Mouse (Mus musculus) lung, adult 18-20 months (tissue): Measurements from ENCODE around the gene Slc10a1.

Source experiments
- DNase-seq, 2 experiments: peaks; one replicate each; pipeline ENCODE4 v3.0.0; 2022; ENCODE audit warnings: mixed read lengths in 2 of 2

Gene Slc10a1

DNA sequence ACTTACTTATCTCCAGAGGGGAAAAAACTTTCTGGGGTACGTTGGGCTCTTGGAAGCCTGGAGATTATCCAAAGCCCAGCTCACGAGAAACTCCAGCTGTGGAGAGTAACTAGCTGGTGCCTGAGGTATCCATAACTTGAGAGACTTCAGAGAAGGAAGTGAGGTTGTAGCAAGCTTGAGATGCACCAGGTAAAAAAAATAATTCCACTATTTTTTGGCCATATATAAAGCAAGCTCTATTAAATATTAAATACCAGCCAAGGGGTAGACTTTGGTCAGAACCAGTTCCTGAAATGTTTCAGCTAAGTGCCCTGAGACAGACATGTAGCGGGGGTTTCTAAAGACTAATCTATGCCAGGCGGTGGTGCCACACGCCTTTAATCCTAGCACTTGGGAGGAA, at the start of gene Slc10a1:
Gene Slc10a1, minus strand, starts transcription at position 101 of the 400 bp plus-strand sequence.
- no peak for DNase-seq

DNA sequence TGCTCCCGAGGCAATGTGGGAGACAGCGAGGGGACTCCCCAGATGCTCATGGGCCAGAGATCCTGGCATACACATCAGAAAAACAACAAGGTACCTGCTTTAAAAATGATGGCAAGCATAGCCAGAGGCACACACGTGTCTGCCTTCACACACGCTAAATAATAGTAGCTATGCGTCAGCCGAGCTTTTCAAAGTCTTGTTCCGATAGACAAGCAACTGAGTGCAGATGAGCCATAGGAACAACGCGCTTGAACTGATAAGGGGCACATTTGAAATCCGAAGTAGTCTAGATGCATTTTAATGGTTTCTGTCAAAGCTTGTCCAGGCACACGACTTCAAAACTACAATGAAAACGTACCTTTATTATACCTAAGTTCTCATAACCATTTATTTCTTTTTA, 49.1 kb upstream of the Slc10a1 start:
- no peak for DNase-seq

DNA sequence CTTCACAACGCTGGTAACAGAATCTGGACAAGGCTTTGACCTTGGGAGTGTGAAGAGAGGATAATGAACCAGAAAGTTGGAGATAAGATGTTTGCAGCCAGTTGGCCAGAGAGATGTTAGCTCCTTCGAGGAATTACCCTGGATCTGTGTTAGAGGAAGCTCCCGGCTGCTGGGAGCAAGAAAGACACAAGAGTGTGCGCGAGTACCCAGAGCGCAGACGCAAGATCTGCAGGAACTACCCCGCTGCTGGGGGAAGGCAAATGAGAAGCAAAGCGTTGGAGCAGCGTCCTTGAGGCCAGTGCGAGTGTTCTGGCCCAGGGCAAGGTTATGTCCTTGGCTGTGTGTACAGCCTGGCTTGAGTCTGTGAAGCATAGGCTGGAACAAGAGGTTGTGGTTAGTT, 45.0 kb upstream of the Slc10a1 start:
- no peak for DNase-seq

DNA sequence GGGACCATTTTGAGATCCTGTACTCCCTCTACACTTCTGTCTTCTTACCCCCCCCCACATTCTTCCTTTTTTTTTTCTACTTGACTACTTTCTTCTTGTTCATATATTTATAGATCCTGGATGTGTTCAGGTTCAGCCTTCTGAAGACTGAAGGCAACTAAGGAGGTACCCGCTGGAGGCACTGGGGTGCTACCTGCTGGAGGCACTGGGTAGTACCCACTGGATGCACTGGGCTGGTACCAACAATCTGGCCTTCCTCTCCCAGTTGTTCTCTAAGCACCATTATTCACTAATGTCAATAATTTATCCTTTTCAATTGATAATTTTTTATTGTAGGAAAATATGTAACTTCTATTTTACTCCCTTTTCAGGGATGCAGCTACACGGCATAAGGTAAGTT, 43.5 kb upstream of the Slc10a1 start:
- DNase-seq: no peak

DNA sequence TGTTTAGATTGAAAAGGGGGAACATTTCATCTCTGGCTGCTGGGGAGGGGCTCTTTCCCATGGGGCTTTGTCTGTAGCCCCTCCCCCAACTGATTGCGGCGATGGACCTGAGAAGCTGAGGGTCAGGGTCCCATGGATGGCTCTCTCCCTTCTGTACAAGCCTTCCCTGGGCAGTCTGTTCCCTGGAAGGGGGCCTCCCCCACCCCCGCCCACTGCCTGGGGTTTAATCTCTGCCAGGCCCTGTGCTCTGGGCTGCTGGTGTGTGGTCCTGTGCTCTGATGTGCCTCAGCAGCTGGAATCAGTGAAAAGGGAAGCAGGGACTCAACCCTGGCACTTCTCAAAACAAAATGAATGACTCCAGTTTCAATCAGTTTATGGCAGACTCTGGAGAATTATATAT, 41.3 kb upstream of the Slc10a1 start:
- DNase-seq: no peak

DNA sequence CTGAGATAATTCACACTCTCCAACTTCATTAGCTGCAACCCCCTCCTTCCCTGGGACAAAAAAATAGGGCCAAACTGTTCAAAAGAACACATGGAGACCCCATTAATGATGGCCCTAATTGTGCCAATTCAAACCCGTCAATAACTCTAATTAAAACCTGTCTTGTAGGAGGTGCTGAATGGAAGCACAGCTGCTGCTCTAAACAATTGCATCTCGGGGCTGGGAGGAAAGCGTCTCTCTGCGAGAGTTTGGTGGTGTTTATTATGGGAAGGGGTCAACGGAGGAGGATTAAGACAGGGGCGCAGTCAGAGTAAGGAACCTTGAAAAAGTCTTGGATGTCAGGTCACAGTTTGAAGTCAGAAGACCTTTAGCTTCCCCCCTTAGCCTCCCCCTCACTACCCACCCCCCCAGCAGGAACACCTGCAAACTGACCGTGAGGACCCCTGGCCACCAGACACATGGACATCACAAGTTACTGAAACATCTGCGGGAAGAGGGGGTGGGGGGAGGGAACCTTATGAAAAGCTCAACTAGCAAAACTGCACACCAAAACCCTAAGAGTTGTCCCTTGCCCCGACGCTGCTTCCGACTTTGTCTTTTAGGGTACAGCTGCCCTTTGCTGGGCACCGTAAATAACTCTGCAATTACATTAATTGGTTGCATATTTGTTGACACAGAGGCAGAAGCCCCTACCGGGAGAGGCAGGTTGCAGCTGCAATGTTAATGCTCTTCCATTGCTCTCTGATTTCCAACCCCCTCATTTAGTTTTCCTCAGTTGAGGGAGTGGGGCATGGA, 34.5 kb upstream of the Slc10a1 start:
- no peak for DNase-seq

DNA sequence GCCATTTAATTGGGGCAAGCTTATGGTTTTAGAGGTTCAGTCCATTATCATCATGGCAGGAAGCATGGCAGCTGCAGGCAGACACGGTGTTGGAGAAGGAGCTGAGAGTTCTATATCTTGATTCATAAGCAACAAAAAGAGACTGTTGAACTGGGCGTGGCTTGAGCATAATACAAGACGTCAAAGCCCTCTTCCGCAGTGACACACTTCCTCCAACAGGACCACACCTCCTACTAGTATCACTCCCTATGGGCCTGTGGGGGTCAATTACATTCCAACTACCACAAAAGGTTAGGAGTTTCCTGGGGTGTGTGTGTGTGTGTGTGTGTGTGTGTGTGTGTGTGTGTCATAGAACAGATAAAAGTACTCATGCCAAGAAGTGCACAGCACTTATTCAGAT, 32.4 kb upstream of the Slc10a1 start:
- DNase-seq: no peak

DNA sequence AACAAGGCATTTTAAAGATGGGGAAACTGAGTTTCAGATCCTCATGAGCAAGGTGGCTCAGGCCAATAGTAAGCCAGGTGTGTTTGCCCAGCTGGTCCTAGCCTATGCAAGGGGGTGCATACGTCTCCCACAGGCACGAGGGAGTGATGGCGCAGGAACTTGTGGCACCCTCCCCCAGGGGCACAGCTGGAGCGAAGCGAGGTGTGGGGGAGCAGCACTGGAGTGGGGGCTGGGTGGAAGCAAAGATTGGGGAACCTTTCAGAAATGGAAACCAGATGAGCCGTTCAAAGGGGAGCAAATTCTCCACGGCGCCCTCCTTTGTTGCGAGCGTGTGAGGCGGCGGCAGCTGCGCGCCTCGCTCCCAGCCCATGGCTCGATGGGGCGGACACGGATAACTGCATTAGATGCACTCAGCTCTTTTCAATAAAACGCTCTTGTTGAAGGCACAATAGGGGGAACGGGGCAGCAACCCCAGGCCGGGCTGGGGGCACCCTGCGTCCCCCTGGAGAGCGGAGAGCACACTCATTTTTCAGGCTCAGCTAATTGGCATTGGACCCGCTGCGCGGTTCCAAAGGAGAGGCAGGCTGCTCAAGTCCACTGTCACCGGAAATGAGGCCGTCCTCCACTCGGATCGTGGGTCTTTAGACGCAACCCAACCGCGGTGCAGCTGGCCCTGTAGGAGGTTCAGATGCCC, 30.2 kb upstream of the Slc10a1 start:
- no peak for DNase-seq

DNA sequence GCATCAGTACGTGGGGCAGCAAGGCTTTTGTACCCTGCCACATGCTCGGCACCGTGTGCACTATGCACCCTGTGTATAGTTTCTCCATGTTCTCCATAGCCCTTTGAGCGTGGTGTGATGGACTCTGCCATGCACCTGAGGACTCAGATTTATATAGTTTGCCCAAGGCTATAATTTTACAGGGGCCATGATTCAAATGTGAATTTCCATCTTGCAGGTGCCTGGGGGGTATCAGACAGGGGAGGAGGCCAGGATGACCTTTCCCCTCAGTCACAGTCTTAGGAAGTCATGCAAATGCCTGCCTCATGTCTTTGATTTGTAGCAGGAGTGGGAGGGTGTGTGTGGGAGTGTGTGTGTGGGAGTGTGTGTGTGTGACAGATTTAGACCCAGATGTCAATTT, 29.1 kb upstream of the Slc10a1 start:
- DNase-seq: no peak

DNA sequence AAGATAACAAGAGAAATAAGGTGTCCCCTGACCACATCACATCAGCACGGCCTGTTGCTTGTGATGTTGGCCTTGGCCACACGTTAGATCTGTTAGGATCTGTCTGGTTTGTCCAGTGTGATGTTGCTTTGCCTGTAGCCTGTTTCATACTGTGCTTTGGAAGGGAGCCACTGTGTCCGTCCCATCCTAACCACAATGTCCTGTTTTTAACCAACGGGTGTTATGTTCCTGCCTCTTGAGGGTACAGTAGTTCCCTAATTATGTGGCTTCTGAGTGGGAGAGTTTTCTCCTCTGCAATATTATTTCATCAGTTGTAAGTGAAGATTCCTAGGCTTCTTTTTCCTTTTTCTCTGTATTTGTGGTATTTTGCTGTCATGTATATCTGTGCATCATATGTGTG, 26.8 kb upstream of the Slc10a1 start:
- no peak for DNase-seq

DNA sequence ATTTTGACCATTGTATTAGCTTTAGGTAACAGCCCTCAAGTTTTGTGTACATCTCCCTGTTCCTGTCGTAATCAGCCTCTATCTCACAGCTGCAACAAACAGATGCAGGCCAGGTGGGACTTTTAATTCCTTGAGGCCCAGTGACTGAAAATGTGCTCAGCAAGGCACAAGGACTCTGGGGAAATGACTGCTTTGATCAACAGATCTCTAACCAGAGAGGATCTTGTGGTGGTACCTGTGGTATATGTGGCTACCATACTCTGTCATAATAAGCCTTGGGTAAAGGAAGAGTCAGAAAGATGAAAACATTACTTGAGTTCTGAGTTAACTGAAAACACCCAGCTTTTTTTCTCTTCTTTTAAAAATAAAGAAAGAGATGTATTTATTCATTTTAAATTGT, 25.3 kb upstream of the Slc10a1 start:
- DNase-seq: no peak

DNA sequence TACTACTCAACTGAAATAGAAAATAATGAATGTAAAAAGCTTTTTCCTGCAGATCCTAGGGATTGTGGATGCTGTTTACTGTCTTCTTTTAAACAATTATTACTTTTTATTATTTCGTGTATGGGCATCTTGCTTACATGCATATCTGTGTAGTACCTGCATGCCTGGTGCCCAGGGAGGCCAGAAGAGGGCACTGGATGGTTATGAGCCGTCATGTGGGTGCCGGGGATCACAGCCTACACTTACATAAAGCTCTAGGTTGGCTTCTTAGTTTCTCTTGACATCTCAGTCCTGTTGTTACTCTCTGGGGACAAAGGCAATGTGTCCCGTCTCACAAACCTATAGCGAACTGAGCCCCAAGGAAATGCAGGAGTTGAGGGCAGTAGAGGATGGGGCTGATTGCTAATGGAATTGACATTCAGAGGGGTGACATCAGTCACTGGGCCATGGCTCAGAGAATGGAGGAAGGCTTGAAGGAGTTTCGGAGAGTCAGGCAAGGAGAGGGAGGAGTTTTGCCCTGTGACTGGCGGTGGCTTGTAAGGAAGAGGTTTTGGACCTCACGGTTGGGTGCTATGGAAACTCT, 24.1 kb upstream of the Slc10a1 start:
- DNase-seq: no peak

DNA sequence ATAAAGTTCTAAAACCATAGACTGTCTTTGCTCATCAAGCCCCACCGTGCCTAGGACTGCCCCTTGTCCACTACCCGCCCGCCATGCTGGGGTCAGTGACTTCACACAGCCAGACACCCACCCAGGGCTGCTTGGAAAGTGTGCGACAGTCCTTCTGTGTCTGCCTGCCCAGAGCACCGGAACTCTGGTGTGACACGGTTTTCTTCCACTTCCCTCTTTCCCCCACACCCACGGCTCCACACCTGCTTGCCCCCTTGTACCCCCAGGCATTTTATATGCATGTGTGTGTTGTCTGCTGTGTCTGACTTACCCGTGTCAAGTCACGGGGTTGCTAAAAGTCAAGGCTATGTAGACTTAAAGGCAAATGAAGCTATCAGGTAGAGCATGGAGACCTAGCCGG, 23.3 kb upstream of the Slc10a1 start:
- DNase-seq: no peak

DNA sequence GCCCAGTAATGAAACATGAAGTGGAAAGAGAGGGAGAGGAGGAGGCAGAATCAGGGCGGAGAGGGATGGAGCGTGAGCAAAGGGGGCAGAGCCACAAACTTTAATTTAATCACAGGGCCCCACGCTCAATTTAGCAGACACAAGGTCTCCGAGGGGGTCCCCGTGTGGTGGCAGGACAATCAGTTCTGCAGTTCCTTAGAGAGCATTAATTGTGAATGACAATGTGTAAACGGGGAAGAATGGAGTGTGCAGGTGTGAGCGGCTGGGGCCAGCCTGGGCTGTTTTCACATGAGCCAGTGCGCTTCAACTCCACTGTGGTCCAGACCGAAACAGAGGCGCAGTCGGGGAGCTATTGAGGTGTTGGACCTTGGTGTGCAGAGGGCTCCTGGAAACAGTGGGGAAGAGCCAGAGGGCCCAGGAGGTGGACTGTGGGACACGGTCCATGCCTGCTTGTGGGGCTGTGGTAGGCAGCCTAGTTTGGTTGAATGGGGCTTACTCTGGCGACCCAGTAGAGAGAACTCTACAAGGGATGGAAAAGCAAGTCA, 22.5 kb upstream of the Slc10a1 start:
- DNase-seq: no peak

DNA sequence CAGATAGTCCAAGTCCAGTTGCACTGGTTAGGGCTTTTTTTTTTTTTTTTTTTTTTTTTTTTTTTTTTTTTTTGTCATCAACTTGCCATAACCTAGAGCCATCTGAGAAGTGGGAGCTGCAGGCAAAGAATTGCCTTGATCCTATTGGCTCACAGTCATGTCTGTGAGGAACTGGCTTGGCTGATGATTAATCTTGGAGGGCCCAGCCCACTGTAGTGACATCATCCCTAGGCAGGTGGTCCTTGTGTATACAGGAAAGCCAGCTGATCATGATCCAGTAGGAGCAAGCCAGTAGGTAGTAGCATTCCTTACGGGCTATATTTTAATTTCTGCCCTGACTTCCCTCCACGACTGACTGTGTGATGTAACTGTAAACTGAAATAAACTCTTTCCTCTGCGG, 19.8 kb upstream of the Slc10a1 start:
- DNase-seq: no peak

DNA sequence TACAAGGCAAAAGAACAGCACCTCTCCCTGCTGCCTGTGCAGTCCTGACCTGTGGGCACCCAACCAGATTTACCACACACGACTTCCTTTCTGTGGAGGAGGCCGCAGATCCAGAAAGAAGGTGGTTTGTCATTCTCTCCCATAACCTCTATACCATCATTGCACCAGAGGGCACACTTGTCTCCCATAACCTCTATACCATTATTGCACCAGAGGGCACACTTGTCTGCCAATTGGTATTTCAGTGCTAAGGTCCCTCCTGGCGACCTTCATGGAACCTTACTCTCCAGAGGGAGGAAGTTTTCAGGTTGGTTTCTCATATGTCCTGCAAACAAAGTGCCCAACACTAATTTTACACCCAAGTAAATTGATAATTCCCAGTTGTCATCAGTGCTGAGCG, 18.1 kb upstream of the Slc10a1 start:
- no peak for DNase-seq

DNA sequence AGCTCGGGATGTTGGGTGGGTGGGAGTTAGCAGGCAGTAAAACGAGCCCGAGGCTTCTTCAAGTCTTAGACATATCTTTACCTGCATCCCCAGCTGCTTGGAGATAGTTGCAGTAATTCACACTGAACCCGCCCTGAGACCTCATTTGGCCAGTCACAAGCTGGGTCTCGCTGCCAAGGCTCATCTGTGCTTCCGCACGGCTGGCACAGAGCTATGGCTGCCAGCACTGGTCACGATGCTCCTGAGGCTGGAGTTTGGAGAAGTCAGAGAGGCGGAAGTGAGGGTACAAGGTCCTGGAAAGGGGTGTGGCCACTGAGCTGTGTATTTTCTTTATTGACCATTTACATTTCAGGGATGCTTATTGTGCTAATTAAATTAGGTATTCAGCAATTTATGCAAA, 15.2 kb upstream of the Slc10a1 start:
- DNase-seq: no peak

DNA sequence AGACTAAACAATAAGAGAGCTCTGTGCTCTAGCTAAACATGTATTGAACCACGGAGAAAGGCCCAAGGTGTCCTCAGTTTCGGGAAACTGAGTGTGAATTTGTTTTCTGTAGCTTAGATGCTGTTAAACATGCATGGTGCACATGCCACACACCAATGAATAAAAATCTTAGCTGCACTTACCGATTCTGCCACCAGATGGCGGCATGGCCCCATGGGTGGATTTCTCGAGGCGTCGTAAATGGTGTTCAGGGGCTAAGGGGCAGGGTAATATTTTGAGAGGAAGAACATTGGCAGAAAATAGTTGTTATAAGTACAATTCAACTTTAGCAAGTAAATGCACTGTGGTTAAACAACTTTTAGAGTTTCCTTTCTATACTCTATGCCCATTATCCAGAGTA, 13.8 kb upstream of the Slc10a1 start:
- peak; percentile 24 to 25 for DNase-seq

DNA sequence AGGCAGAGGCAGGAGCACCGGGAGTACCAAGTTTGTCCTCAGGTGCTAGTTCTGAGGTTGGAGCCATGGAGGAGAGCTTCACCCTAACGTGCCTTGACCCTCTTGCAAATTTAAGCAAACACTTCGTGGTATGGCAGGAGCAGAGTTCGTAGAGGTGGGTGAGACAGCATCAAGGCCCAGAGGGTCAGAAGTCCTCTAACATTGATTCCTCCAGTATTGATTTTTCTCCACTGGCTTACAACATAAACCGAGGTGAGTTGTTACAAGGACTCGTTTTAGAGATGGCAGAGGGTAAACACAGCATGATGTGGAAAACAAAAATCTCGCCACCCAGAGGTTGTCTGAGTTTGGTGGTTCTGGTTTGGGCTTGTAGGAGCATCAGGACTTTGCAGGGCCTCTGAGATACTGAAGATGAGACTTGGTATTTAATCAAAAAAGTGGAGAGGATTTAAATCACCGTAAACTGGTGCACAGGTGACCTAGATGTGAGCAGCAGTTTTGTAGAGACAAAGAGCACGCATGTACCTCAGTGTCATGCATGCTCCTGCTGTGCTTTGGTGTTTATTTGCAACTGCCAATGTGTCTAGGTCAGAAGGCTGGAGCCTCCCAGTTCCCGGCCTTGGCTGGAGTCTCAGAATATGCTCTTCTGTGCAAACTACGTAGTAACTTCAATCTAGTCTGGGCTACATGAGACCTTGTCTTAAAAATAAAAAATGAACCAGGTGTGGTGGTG, 7.6 kb upstream of the Slc10a1 start:
- DNase-seq: no peak

DNA sequence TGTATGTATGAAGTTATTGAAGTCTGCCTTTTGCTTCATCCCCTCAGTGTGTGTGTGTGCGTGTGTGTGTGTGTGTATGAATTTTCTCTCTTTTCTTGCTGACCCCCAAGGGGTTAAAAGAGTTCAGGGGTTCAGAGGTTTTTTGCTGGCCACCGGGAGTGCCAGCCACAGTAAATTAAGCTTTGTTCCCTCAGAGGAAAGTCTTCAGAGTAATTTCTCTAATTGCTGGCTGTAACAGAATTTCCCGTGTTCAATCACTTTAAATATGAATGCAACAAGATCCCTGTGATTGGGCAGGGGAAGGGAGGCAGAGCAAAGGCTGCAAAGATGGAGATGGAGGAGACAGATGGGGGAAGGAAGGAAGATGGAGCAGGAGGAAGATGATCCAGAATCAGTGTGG, 3.3 kb upstream of the Slc10a1 start:
- no peak for DNase-seq

DNA sequence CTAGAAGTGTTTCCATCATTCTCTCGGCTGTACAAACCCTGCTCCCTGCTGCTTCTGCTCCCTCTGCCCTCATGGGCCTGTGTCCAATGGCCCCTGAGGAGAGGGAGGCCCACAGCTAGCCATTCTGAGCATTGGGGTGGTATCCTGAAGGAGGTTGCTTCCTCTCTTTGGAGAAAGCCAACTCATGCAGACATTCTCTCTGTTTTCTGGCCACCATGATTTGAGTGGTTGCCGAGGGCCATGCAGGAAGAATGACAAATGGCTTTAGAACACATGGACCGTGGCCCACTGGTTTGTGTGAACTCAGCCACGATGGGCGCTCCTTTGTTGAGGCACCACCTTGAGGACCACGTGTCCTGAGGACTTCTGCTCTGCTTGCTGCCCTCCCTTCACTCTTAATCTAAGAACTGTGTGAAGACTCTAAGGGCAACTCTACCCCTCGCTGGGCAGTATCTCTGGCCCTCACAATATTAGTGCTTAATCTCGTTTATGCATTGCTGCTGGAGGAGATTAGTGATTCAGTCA, 1.7 kb upstream of the Slc10a1 start:
- no peak for DNase-seq

DNA sequence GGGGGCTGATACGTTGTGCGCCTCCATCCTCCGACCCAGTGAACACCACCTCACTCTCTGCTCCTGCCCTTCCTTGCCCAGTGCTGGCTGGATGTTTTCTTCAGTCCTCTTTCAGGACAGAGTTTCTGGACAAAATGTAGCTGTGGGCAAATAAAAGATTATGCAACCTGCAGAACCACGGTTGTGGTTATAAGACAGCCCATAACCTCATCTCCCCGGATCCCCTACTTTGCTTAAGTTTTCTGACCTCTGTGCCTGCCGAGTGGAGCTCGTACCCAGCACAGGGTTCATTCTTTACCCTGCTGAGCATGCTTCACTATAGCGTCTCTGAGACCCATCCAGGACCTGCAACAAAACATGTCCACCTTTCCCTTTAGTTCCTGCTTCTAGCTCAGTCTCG, 587 bp downstream of the Slc10a1 start:
- DNase-seq: no peak
